Comparison of ENCODE assay signal across 8 mouse cellular contexts in genomic region chr5:146230864-146231654, GRCm38 (mm10). TPM values are rescaled to one million over a fixed set of nuclear protein-coding genes. Genes with fewer than 3 reads are reported as not detected.
DNase-seq lines count a peak whose midpoint lies in the region; ATAC-seq and TF ChIP-seq lines count a peak whose summit lies in the region.

Cdk8 (plus strand) TSS chr5:146231230.

- under 1% methylated on average over 96 of the region's 102 CpGs for WGBS in forebrain, embryonic 12.5 days
- under 1% methylated on average over 80 of the region's 102 CpGs for WGBS in heart, postnatal 0 days
- under 1% methylated on average over 97 of the region's 102 CpGs for WGBS in liver, embryonic 16.5 days (ENCODE audit: insufficient replicate concordance)
- under 1% methylated on average over 69 of the region's 102 CpGs for WGBS in neural tube, embryonic 13.5 days

- DNase-seq in c-Kit-positive CD71-positive TER-119-positive erythroid progenitor cells, embryonic 14.5 days (ENCODE audit: low spot score) = peak; percentile 94
- peak; percentile 94 for DNase-seq in heart, postnatal 0 days (ENCODE audit: low spot score)
- peak; percentile 91 to 96 for DNase-seq in kidney, postnatal 4 days

- H3K4me3 ChIP-seq in E14TG2a.4 (replicated peaks; ENCODE audit: low read length) = peak within 1 kb of the TSS; percentile 88
- H3K4me3 ChIP-seq in forebrain, embryonic 12.5 days (replicated peaks) = peak within 1 kb of the TSS; percentile 95
- peak within 1 kb of the TSS; percentile 84 for H3K4me3 ChIP-seq in heart, postnatal 0 days (ENCODE audit: low read depth, low read length)
- peak within 1 kb of the TSS; percentile 93 for H3K4me3 ChIP-seq in liver, embryonic 16.5 days (ENCODE audit: low read depth, low read length)
- peak within 1 kb of the TSS; percentile 84 for H3K4me3 ChIP-seq in neural tube, embryonic 13.5 days
- peak within 1 kb of the TSS; percentile 97 for H3K4me3 ChIP-seq in testis, adult 2 months (ENCODE audit: control insufficient read depth, low read depth, low read length)

- TF ChIP-seq POLR2A in testis, adult 2 months (IDR thresholded peaks at IDR 0.05; ENCODE audit: control insufficient read depth, low read depth, low read length) = peak; percentile 75

- 0 out of 2 replicates have a peak, but pooled peaks have one; percentile 40 for TF ChIP-seq EP300 in heart, postnatal 0 days (IDR thresholded peaks at IDR 0.05; ENCODE audit: low read depth)

- H3K4me2 ChIP-seq in forebrain, embryonic 12.5 days = peak within 1 kb of the TSS; percentile 62
- peak within 1 kb of the TSS; percentile 82 for H3K4me2 ChIP-seq in heart, postnatal 0 days (ENCODE audit: low read depth, low read length)
- H3K4me2 ChIP-seq in liver, embryonic 16.5 days (ENCODE audit: low read depth, low read length) = peak within 1 kb of the TSS; percentile 64
- H3K4me2 ChIP-seq in neural tube, embryonic 13.5 days = peak within 1 kb of the TSS; percentile 87

- no peaks in the 10 kb centered on the region for H3K9me3 ChIP-seq in E14TG2a.4 (ENCODE audit: low read length)
- no peaks in the 10 kb centered on the region for H3K9me3 ChIP-seq in forebrain, embryonic 12.5 days
- H3K9me3 ChIP-seq in heart, postnatal 0 days (replicated peaks; ENCODE audit: control insufficient read depth, low read length) = no peaks in the 10 kb centered on the region
- no peaks in the 10 kb centered on the region for H3K9me3 ChIP-seq in liver, embryonic 16.5 days (replicated peaks; ENCODE audit: control insufficient read depth, low read length)
- H3K9me3 ChIP-seq in neural tube, embryonic 13.5 days = no peaks in the 10 kb centered on the region

- peaks cover 25% of the 10 kb centered on the region for H3K4me1 ChIP-seq in E14TG2a.4 (replicated peaks; ENCODE audit: low read depth, low read length)
- peaks cover 20% of the 10 kb centered on the region for H3K4me1 ChIP-seq in forebrain, embryonic 12.5 days
- peaks cover 4% of the 10 kb centered on the region for H3K4me1 ChIP-seq in heart, postnatal 0 days (ENCODE audit: control insufficient read depth, insufficient read depth)
- peaks cover 23% of the 10 kb centered on the region for H3K4me1 ChIP-seq in liver, embryonic 16.5 days (ENCODE audit: control insufficient read depth, low read depth, low read length)
- peaks cover 33% of the 10 kb centered on the region for H3K4me1 ChIP-seq in neural tube, embryonic 13.5 days (replicated peaks)
- peaks cover 3% of the 10 kb centered on the region for H3K4me1 ChIP-seq in testis, adult 2 months (ENCODE audit: control insufficient read depth, insufficient read depth, low read length)

- H3K27ac ChIP-seq in forebrain, embryonic 12.5 days = peak within 1 kb of the TSS; percentile 99
- peak within 1 kb of the TSS; percentile 92 for H3K27ac ChIP-seq in heart, postnatal 0 days (ENCODE audit: low read depth)
- peak within 1 kb of the TSS; percentile 98 for H3K27ac ChIP-seq in liver, embryonic 16.5 days (ENCODE audit: low read length)
- H3K27ac ChIP-seq in neural tube, embryonic 13.5 days (replicated peaks) = peak within 1 kb of the TSS; percentile 92
- peak within 1 kb of the TSS; percentile 96 for H3K27ac ChIP-seq in testis, adult 2 months (ENCODE audit: control insufficient read depth, insufficient read depth, low read depth, low read length)

- H3K27me3 ChIP-seq in E14TG2a.4 (ENCODE audit: insufficient read depth, low read length) = peaks cover 3% of the 10 kb centered on the region
- H3K27me3 ChIP-seq in forebrain, embryonic 12.5 days = no peaks in the 10 kb centered on the region
- no peaks in the 10 kb centered on the region for H3K27me3 ChIP-seq in heart, postnatal 0 days (ENCODE audit: control insufficient read depth, insufficient read depth, low read length)
- H3K27me3 ChIP-seq in liver, embryonic 16.5 days (ENCODE audit: control insufficient read depth, insufficient read depth, low read depth, low read length) = no peaks in the 10 kb centered on the region
- no peaks in the 10 kb centered on the region for H3K27me3 ChIP-seq in neural tube, embryonic 13.5 days
- no peaks in the 10 kb centered on the region for H3K27me3 ChIP-seq in testis, adult 2 months (ENCODE audit: control insufficient read depth, insufficient read depth, low read length)

- peak; percentile 89 for ATAC-seq in forebrain, embryonic 12.5 days (ENCODE audit: low FRiP score)
- ATAC-seq in heart, postnatal 0 days (ENCODE audit: insufficient read depth, low read depth) = peak; percentile 93
- ATAC-seq in liver, embryonic 16.5 days (ENCODE audit: low read depth) = peak; percentile 92
- peak; percentile 92 for ATAC-seq in neural tube, embryonic 13.5 days (ENCODE audit: low read depth)

- H3K36me3 ChIP-seq in E14TG2a.4 (ENCODE audit: insufficient read depth, low read length) = peaks cover 5% of the 10 kb centered on the region; the same call in 1 of the 2 replicates
- no peaks in the 10 kb centered on the region for H3K36me3 ChIP-seq in forebrain, embryonic 12.5 days (replicated peaks)
- no peaks in the 10 kb centered on the region for H3K36me3 ChIP-seq in heart, postnatal 0 days (replicated peaks; ENCODE audit: control insufficient read depth, insufficient read depth, low read length)
- H3K36me3 ChIP-seq in liver, embryonic 16.5 days (ENCODE audit: control insufficient read depth, insufficient read depth) = no peaks in the 10 kb centered on the region
- no peaks in the 10 kb centered on the region for H3K36me3 ChIP-seq in neural tube, embryonic 13.5 days
- no peaks in the 10 kb centered on the region for H3K36me3 ChIP-seq in testis, adult 2 months (ENCODE audit: control insufficient read depth, insufficient read depth, low read length)

- H3K9ac ChIP-seq in forebrain, embryonic 12.5 days = peak within 1 kb of the TSS; percentile 92
- peak within 1 kb of the TSS; percentile 83 for H3K9ac ChIP-seq in heart, postnatal 0 days (replicated peaks; ENCODE audit: low read depth, low read length)
- peak within 1 kb of the TSS; percentile 94 for H3K9ac ChIP-seq in liver, embryonic 16.5 days (ENCODE audit: low read depth, low read length)
- H3K9ac ChIP-seq in neural tube, embryonic 13.5 days = peak within 1 kb of the TSS; percentile 91

- TF ChIP-seq CTCF in E14TG2a.4 (conservative IDR thresholded peaks at IDR 0.05; ENCODE audit: low read length) = no peak
- TF ChIP-seq CTCF in heart, postnatal 0 days (IDR thresholded peaks at IDR 0.05; ENCODE audit: low read depth) = no peak
- no peak for TF ChIP-seq CTCF in testis, adult 2 months (IDR thresholded peaks at IDR 0.05; ENCODE audit: control insufficient read depth, insufficient read depth, insufficient replicate concordance, low read depth, low read length)

RNA-seq across cellular contexts. Expression of gene Cdk8, which starts in this region (rescaled TPM):
- polyA plus RNA-seq in forebrain, embryonic 12.5 days (2016; fragmentation: Nextera tagmentation; extraction: Ambion mirVana) = 28.3 and 33.4 TPM in 2 replicates
- total RNA-seq in heart, postnatal 0 days (2014; rRNA removed; ENCODE audit: low replicate concordance) = 23.6 and 32.7 TPM in 2 replicates
- 5.9 and 6.2 TPM in 2 replicates for polyA plus RNA-seq in heart, postnatal 0 days (2015; fragmentation: Nextera tagmentation; extraction: Ambion mirVana)
- 11.5 and 11.8 TPM in 2 replicates for polyA plus RNA-seq in liver, embryonic 16.5 days (2015; fragmentation: Nextera tagmentation; extraction: Ambion mirVana)
- polyA plus RNA-seq in neural tube, embryonic 13.5 days (2015; fragmentation: Nextera tagmentation; extraction: Ambion mirVana) = 20.4 and 21.7 TPM in 2 replicates
- polyA plus RNA-seq in testis, adult 2 months (2012; rRNA removed) = 18.7 and 19.1 TPM in 2 replicates

Comparison
In these comparisons a context has a peak if more than half of its experiments do, and no peak if none do; other contexts are left out.
1. Peak in every context shown above with its lines: DNase-seq, ATAC-seq, H3K4me3 ChIP-seq and H3K27ac ChIP-seq.